Mouse (Mus musculus): ENCODE results near the gene Gcc2. TPM values are rescaled to one million over a fixed set of nuclear protein-coding genes. Genes with fewer than 3 reads are reported as not detected.
"Not testable (repeated sequence)": the region's sequence is repeated elsewhere in the genome, so short reads cannot be mapped to it uniquely, and the experiment has no call there.

The Gcc2 gene
- total and polyA plus RNA-seq, 3 experiments = 15.4 to 19.6 (median 19.5) TPM

- in situ Hi-C loops (cut with MboI; ENCODE audit: low pct_ligation_motif_present, low pct_unique_long_range_greater_than_20kb, low sequenced_read_pairs); H3K36me3 ChIP-seq (replicated peaks in 1 of 2; ENCODE audit: control insufficient read depth in 1 of 2, insufficient read depth in 1 of 2, low read length in 1 of 2); H3K9ac ChIP-seq (ENCODE audit: insufficient read depth, low read depth); H3K27me3 ChIP-seq (replicated peaks); H3K27ac ChIP-seq (ENCODE audit: insufficient read depth, low read depth); H3K4me3 ChIP-seq (replicated peaks in 1 of 3; ENCODE audit: low read depth in 2 of 3, low read length in 2 of 3, poor library complexity in 1 of 3); dilution Hi-C loops (cut with MboI; ENCODE audit: extremely low pct_ligation_motif_present, extremely low pct_unique_long_range_greater_than_20kb, low sequenced_read_pairs); H3K79me2 ChIP-seq (replicated peaks; ENCODE audit: control insufficient read depth, extremely low read depth, insufficient read depth, poor library complexity, severe bottlenecking); H3K9me3 ChIP-seq (replicated peaks; ENCODE audit: low read length); H3K4me1 ChIP-seq (ENCODE audit: control insufficient read depth in 1 of 2, insufficient read depth in 2 of 2); H3K4me2 ChIP-seq (ENCODE audit: insufficient read depth, low read depth, poor library complexity, severe bottlenecking): not testable (repeated sequence)
- peak; percentile 21 for DNase-seq (ENCODE audit: extremely low read depth)
Observed at GRCm38 (mm10) chr10:58226357-58226756, 28.9 kb upstream of the Gcc2 start.

- H3K79me2 ChIP-seq (replicated peaks; ENCODE audit: control insufficient read depth, extremely low read depth, insufficient read depth, poor library complexity, severe bottlenecking); dilution Hi-C loops (cut with MboI; ENCODE audit: extremely low pct_ligation_motif_present, extremely low pct_unique_long_range_greater_than_20kb, low sequenced_read_pairs); H3K4me1 ChIP-seq (ENCODE audit: control insufficient read depth in 1 of 2, insufficient read depth in 2 of 2); H3K4me2 ChIP-seq (ENCODE audit: insufficient read depth, low read depth, poor library complexity, severe bottlenecking); H3K27me3 ChIP-seq (replicated peaks); H3K9me3 ChIP-seq (replicated peaks; ENCODE audit: low read length); H3K27ac ChIP-seq (ENCODE audit: insufficient read depth, low read depth); in situ Hi-C loops (cut with MboI; ENCODE audit: low pct_ligation_motif_present, low pct_unique_long_range_greater_than_20kb, low sequenced_read_pairs); H3K9ac ChIP-seq (ENCODE audit: insufficient read depth, low read depth); DNase-seq (ENCODE audit: extremely low read depth); H3K36me3 ChIP-seq (replicated peaks in 1 of 2; ENCODE audit: control insufficient read depth in 1 of 2, insufficient read depth in 1 of 2, low read length in 1 of 2); H3K4me3 ChIP-seq (replicated peaks in 1 of 3; ENCODE audit: low read depth in 2 of 3, low read length in 2 of 3, poor library complexity in 1 of 3): not testable (repeated sequence)
Observed at GRCm38 (mm10) chr10:58227798-58228197, 27.5 kb upstream of the Gcc2 start.

GRCm38 (mm10) chr10:58230021-58230420, 25.3 kb upstream of the Gcc2 start:
- H3K9me3 ChIP-seq (replicated peaks; ENCODE audit: low read length); dilution Hi-C loops (cut with MboI; ENCODE audit: extremely low pct_ligation_motif_present, extremely low pct_unique_long_range_greater_than_20kb, low sequenced_read_pairs); H3K36me3 ChIP-seq (replicated peaks in 1 of 2; ENCODE audit: control insufficient read depth in 1 of 2, insufficient read depth in 1 of 2, low read length in 1 of 2); in situ Hi-C loops (cut with MboI; ENCODE audit: low pct_ligation_motif_present, low pct_unique_long_range_greater_than_20kb, low sequenced_read_pairs); DNase-seq (ENCODE audit: extremely low read depth); H3K9ac ChIP-seq (ENCODE audit: insufficient read depth, low read depth); H3K79me2 ChIP-seq (replicated peaks; ENCODE audit: control insufficient read depth, extremely low read depth, insufficient read depth, poor library complexity, severe bottlenecking); H3K4me1 ChIP-seq (ENCODE audit: control insufficient read depth in 1 of 2, insufficient read depth in 2 of 2); H3K4me3 ChIP-seq (replicated peaks in 1 of 3; ENCODE audit: low read depth in 2 of 3, low read length in 2 of 3, poor library complexity in 1 of 3); H3K27ac ChIP-seq (ENCODE audit: insufficient read depth, low read depth); H3K4me2 ChIP-seq (ENCODE audit: insufficient read depth, low read depth, poor library complexity, severe bottlenecking); H3K27me3 ChIP-seq (replicated peaks): not testable (repeated sequence)

GRCm38 (mm10) chr10:58231088-58231487, 24.2 kb upstream of the Gcc2 start:
- H3K9ac ChIP-seq (ENCODE audit: insufficient read depth, low read depth); dilution Hi-C loops (cut with MboI; ENCODE audit: extremely low pct_ligation_motif_present, extremely low pct_unique_long_range_greater_than_20kb, low sequenced_read_pairs); H3K4me3 ChIP-seq (replicated peaks in 1 of 3; ENCODE audit: low read depth in 2 of 3, low read length in 2 of 3, poor library complexity in 1 of 3); H3K27ac ChIP-seq (ENCODE audit: insufficient read depth, low read depth); in situ Hi-C loops (cut with MboI; ENCODE audit: low pct_ligation_motif_present, low pct_unique_long_range_greater_than_20kb, low sequenced_read_pairs); H3K4me2 ChIP-seq (ENCODE audit: insufficient read depth, low read depth, poor library complexity, severe bottlenecking); H3K36me3 ChIP-seq (replicated peaks in 1 of 2; ENCODE audit: control insufficient read depth in 1 of 2, insufficient read depth in 1 of 2, low read length in 1 of 2); H3K9me3 ChIP-seq (replicated peaks; ENCODE audit: low read length); DNase-seq (ENCODE audit: extremely low read depth); H3K79me2 ChIP-seq (replicated peaks; ENCODE audit: control insufficient read depth, extremely low read depth, insufficient read depth, poor library complexity, severe bottlenecking); H3K4me1 ChIP-seq (ENCODE audit: control insufficient read depth in 1 of 2, insufficient read depth in 2 of 2): not testable (repeated sequence)
- peaks cover 12% of the 10 kb centered on the region for H3K27me3 ChIP-seq (replicated peaks)

- H3K79me2 ChIP-seq (replicated peaks; ENCODE audit: control insufficient read depth, extremely low read depth, insufficient read depth, poor library complexity, severe bottlenecking); H3K27ac ChIP-seq (ENCODE audit: insufficient read depth, low read depth); dilution Hi-C loops (cut with MboI; ENCODE audit: extremely low pct_ligation_motif_present, extremely low pct_unique_long_range_greater_than_20kb, low sequenced_read_pairs); H3K4me1 ChIP-seq (ENCODE audit: control insufficient read depth in 1 of 2, insufficient read depth in 2 of 2); H3K9ac ChIP-seq (ENCODE audit: insufficient read depth, low read depth); H3K4me2 ChIP-seq (ENCODE audit: insufficient read depth, low read depth, poor library complexity, severe bottlenecking); H3K36me3 ChIP-seq (replicated peaks in 1 of 2; ENCODE audit: control insufficient read depth in 1 of 2, insufficient read depth in 1 of 2, low read length in 1 of 2); in situ Hi-C loops (cut with MboI; ENCODE audit: low pct_ligation_motif_present, low pct_unique_long_range_greater_than_20kb, low sequenced_read_pairs); DNase-seq (ENCODE audit: extremely low read depth); H3K4me3 ChIP-seq (replicated peaks in 1 of 3; ENCODE audit: low read depth in 2 of 3, low read length in 2 of 3, poor library complexity in 1 of 3); H3K9me3 ChIP-seq (replicated peaks; ENCODE audit: low read length): not testable (repeated sequence)
- H3K27me3 ChIP-seq (replicated peaks) = peaks cover 20% of the 10 kb centered on the region
Observed at GRCm38 (mm10) chr10:58231779-58232640, 23.3 kb upstream of the Gcc2 start.

- H3K36me3 ChIP-seq (replicated peaks in 1 of 2; ENCODE audit: control insufficient read depth in 1 of 2, insufficient read depth in 1 of 2, low read length in 1 of 2); H3K9ac ChIP-seq (ENCODE audit: insufficient read depth, low read depth); H3K9me3 ChIP-seq (replicated peaks; ENCODE audit: low read length); DNase-seq (ENCODE audit: extremely low read depth); H3K4me2 ChIP-seq (ENCODE audit: insufficient read depth, low read depth, poor library complexity, severe bottlenecking); H3K27ac ChIP-seq (ENCODE audit: insufficient read depth, low read depth); dilution Hi-C loops (cut with MboI; ENCODE audit: extremely low pct_ligation_motif_present, extremely low pct_unique_long_range_greater_than_20kb, low sequenced_read_pairs); H3K4me3 ChIP-seq (replicated peaks in 1 of 3; ENCODE audit: low read depth in 2 of 3, low read length in 2 of 3, poor library complexity in 1 of 3); in situ Hi-C loops (cut with MboI; ENCODE audit: low pct_ligation_motif_present, low pct_unique_long_range_greater_than_20kb, low sequenced_read_pairs); H3K79me2 ChIP-seq (replicated peaks; ENCODE audit: control insufficient read depth, extremely low read depth, insufficient read depth, poor library complexity, severe bottlenecking); H3K4me1 ChIP-seq (ENCODE audit: control insufficient read depth in 1 of 2, insufficient read depth in 2 of 2): not testable (repeated sequence)
- H3K27me3 ChIP-seq (replicated peaks) = peaks cover 22% of the 10 kb centered on the region
Observed at GRCm38 (mm10) chr10:58232641-58232969, 22.7 kb upstream of the Gcc2 start, which contains the start of gene Duxf3. Gene Duxf3, minus strand, starts transcription at chr10:58232675.
